Mouse (Mus musculus) liver, embryonic 14.5 days (tissue): ENCODE measurements around the gene Phlda2.

Source experiments
- CTCF ChIP-seq: IDR thresholded peaks from 2 replicates; pipeline ENCODE4 v1.5.1; 2016; ENCODE audit warnings: antibody characterized with exemption, low read depth, control low read depth
- EP300 ChIP-seq: IDR thresholded peaks from 2 replicates; pipeline ENCODE4 v1.6.1; 2016; ENCODE audit warnings: antibody characterized with exemption, low read depth

DNA sequence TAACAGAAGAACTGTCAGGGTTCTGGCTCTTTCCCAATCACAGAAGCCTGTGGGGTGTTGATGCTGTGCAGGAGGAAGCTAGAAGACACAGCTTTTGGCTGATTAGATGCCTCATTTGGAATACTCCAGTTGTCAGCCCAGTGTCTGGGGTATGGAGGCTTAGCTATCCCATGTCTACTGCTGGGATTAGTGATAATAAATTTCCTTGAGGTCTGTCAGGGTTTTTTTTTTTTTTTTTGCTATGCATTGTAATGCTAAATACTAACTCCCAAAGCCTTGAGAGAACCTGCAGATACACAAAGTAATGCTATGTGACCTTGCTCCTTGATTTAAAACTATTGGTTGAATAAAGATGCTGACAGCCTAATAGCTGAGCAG is 8.4 kb upstream of the Phlda2 start:
- TF ChIP-seq CTCF (no peak), EP300 (no peak)
